Mouse (Mus musculus) MEL (cell line): Measurements from ENCODE around the gene Pla2g2f. TPM values are rescaled to one million over a fixed set of nuclear protein-coding genes. Genes with fewer than 3 reads are reported as not detected.

Source experiments
- DNase-seq: peaks from one replicate; pipeline ENCODE4 v3.0.0; 2011; ENCODE audit warnings: low read depth, low spot score
- H3K27ac ChIP-seq: 2 replicates; pipeline ENCODE4 v1.5.1; 2012; ENCODE audit warnings: low read depth, mild to moderate bottlenecking, control low read depth, low read length, moderate library complexity; ENCODE audit not compliant: control insufficient read depth
- H3K27me3 ChIP-seq, 2 experiments: fragments of 150-350 bp in 1 of 2; sonication (generic) in 1 of 2; 2 replicates each; pipeline ENCODE4 v1.6.1; 2012; ENCODE audit warnings: low read length in 2 of 2, mild to moderate bottlenecking in 2 of 2, improper control_type of control experiment in 1 of 2, moderate library complexity in 1 of 2; ENCODE audit not compliant: insufficient read depth in 2 of 2, control insufficient read depth in 1 of 2
- H3K36me3 ChIP-seq, 2 experiments: 2 replicates each; pipeline ENCODE4 v1.6.1; 2012 to 2014; ENCODE audit warnings: low read length in 2 of 2, improper control_type of control experiment in 1 of 2, inconsistent platforms in 1 of 2, mild to moderate bottlenecking in 1 of 2; ENCODE audit not compliant: insufficient read depth in 2 of 2, control insufficient read depth in 1 of 2
- H3K4me1 ChIP-seq, 2 experiments: fragments of 150-350 bp in 1 of 2; sonication (generic) in 1 of 2; 2 replicates each; pipeline ENCODE4 v1.6.1; 2012; ENCODE audit warnings: low read length in 2 of 2, improper control_type of control experiment in 1 of 2, mild to moderate bottlenecking in 1 of 2; ENCODE audit not compliant: insufficient read depth in 2 of 2, control insufficient read depth in 1 of 2
- H3K4me3 ChIP-seq, 2 experiments: fragments of 150-350 bp in 1 of 2; sonication (generic) in 1 of 2; 2 replicates each; pipeline ENCODE4 v1.5.1; 2012; ENCODE audit warnings: low read depth in 2 of 2, low read length in 2 of 2, mild to moderate bottlenecking in 2 of 2, moderate library complexity in 2 of 2, control low read depth in 1 of 2, improper control_type of control experiment in 1 of 2; ENCODE audit not compliant: control insufficient read depth in 1 of 2, insufficient read depth in 1 of 2
- H3K79me2 ChIP-seq: 2 replicates; pipeline ENCODE4 v1.6.1; 2012; ENCODE audit warnings: mild to moderate bottlenecking, low read length, moderate library complexity; ENCODE audit not compliant: control insufficient read depth, poor library complexity, insufficient read depth
- H3K9ac ChIP-seq: 2 replicates; pipeline ENCODE4 v1.6.1; 2012; ENCODE audit warnings: low read depth, mild to moderate bottlenecking, control low read depth, low read length, moderate library complexity; ENCODE audit not compliant: control insufficient read depth, poor library complexity, severe bottlenecking
- H3K9me3 ChIP-seq: fragments of 150-350 bp; sonication (generic); replicated peaks from 2 replicates; pipeline ENCODE4 v1.6.1; 2012; ENCODE audit warnings: mild to moderate bottlenecking, low read length, improper control_type of control experiment, moderate library complexity; ENCODE audit not compliant: insufficient read depth
- BHLHE40 ChIP-seq: IDR thresholded peaks from 2 replicates; pipeline ENCODE4 v1.6.1; 2012; ENCODE audit warnings: low read depth, mild to moderate bottlenecking, inconsistent platforms, low read length, improper control_type of control experiment, borderline replicate concordance
- CTCF ChIP-seq, 3 experiments: IDR thresholded peaks in 2 of 3; conservative IDR thresholded peaks in 1 of 3; 2 replicates each; pipeline ENCODE4 v1.5.1; 2011 to 2012; ENCODE audit warnings: low read length in 3 of 3, low read depth in 2 of 3, mild to moderate bottlenecking in 2 of 3, improper control_type of control experiment in 1 of 3, inconsistent platforms in 1 of 3, mixed read lengths in 1 of 3, moderate library complexity in 1 of 3; ENCODE audit not compliant: control insufficient read depth in 1 of 3, insufficient read depth in 1 of 3, poor library complexity in 1 of 3, severe bottlenecking in 1 of 3
- E2F4 ChIP-seq: IDR thresholded peaks from 2 replicates; pipeline ENCODE4 v1.6.1; 2011; ENCODE audit warnings: low read depth, low read length, improper control_type of control experiment, borderline replicate concordance
- EP300 ChIP-seq, 2 experiments: IDR thresholded peaks; 2 replicates each; pipeline ENCODE4 v1.6.1; 2011; ENCODE audit warnings: improper control_type of control experiment in 2 of 2, low read length in 2 of 2, low read depth in 1 of 2, mild to moderate bottlenecking in 1 of 2
- JUND ChIP-seq: IDR thresholded peaks from 2 replicates; pipeline ENCODE4 v1.6.1; 2011; ENCODE audit warnings: low read depth, mild to moderate bottlenecking, improper control_type of control experiment, low read length
- KAT2A ChIP-seq: conservative IDR thresholded peaks from 2 replicates; pipeline ENCODE4 v1.6.1; 2012; ENCODE audit warnings: low read depth, low read length, improper control_type of control experiment, inconsistent platforms
- MXI1 ChIP-seq: IDR thresholded peaks from 2 replicates; pipeline ENCODE4 v1.6.1; 2011; ENCODE audit warnings: mild to moderate bottlenecking, low read depth, low read length, improper control_type of control experiment
- MYB ChIP-seq: IDR thresholded peaks from 2 replicates; pipeline ENCODE4 v1.6.1; 2011; ENCODE audit warnings: mild to moderate bottlenecking, low read depth, low read length, improper control_type of control experiment
- NRF1 ChIP-seq: IDR thresholded peaks from 2 replicates; pipeline ENCODE4 v1.6.1; 2014; ENCODE audit warnings: low read depth, mild to moderate bottlenecking, inconsistent platforms, low read length, improper control_type of control experiment, moderate library complexity; ENCODE audit not compliant: poor library complexity, insufficient read depth, severe bottlenecking
- POLR2AphosphoS5 ChIP-seq: IDR thresholded peaks from 2 replicates; pipeline ENCODE4 v1.6.1; 2012; ENCODE audit warnings: low read depth, borderline replicate concordance, mild to moderate bottlenecking, inconsistent platforms, low read length, moderate library complexity, mixed read lengths
- SIN3A ChIP-seq: IDR thresholded peaks from 2 replicates; pipeline ENCODE4 v1.6.1; 2012; ENCODE audit warnings: low read length, improper control_type of control experiment, inconsistent platforms
- TAL1 ChIP-seq: IDR thresholded peaks from 2 replicates; pipeline ENCODE4 v1.6.1; 2012; ENCODE audit warnings: mild to moderate bottlenecking, inconsistent platforms, low read length, moderate library complexity, mixed read lengths
- UBTF ChIP-seq: IDR thresholded peaks from 2 replicates; pipeline ENCODE4 v1.6.1; 2012; ENCODE audit warnings: low read depth, mild to moderate bottlenecking, inconsistent platforms, low read length, improper control_type of control experiment, moderate library complexity, borderline replicate concordance; ENCODE audit not compliant: insufficient read depth
- USF1 ChIP-seq: IDR thresholded peaks from 2 replicates; pipeline ENCODE4 v1.6.1; 2014; ENCODE audit warnings: low read depth, mild to moderate bottlenecking, inconsistent platforms, low read length, improper control_type of control experiment, moderate library complexity
- ZNF384 ChIP-seq: IDR thresholded peaks from 2 replicates; pipeline ENCODE4 v1.6.1; 2012; ENCODE audit warnings: low read depth, mild to moderate bottlenecking, inconsistent platforms, low read length, improper control_type of control experiment
- polyA plus RNA-seq, 2 experiments: library from polyadenylated mRNA; stranded (reverse) in 1 of 2; unstranded in 1 of 2; fragments of >175 nt in 1 of 2; fragments of >200 nt in 1 of 2; gene quantifications; 2 replicates each; pipeline versions ENCODE4 v1.2.1 to v1.2.4; 2012; ENCODE audit warnings: low replicate concordance in 2 of 2, low read depth in 1 of 2; ENCODE audit not compliant: insufficient read length in 2 of 2, insufficient read depth in 1 of 2, missing spikeins in 1 of 2
- total RNA-seq: library from RNA; depleted of rRNA; stranded (reverse); fragments of 300-350 nt; gene quantifications from 2 replicates; pipeline ENCODE4 v1.2.3, GENCODE M21; 2012

Pla2g2f gene
- total and polyA plus RNA-seq, 3 experiments, result not detected

DNA sequence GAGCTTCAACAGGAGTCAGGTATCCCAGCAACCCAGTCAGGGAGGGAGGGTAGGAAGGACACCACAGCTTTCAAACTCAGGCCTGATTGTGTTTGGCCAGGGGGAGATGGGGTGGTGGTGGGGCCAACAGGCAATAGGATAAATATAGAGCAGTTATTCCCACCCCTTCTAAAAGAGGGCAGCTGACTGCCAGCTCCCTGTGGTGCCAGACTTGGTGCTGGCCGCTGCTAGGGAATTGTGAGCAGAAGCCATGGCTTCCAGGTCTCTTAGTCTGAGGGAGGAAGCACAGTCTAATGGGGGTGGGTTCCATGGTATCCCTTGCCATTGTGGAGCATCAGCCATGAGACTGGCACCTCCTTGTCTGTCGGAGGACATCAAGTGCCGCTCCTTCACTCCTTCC, 3.8 kb downstream of the Pla2g2f start:
- TF ChIP-seq USF1 (no peak), KAT2A (no peak), E2F4 (no peak), TAL1 (no peak), MYB (no peak), BHLHE40 (no peak), SIN3A (no peak), EP300 (IDR thresholded peaks at IDR 0.05; ENCODE audit: low read depth in 1 of 2, low read length in 2 of 2) (no peak), NRF1 (no peak), ZNF384 (no peak), UBTF (no peak), MXI1 (no peak)
- H3K27me3 ChIP-seq, result no peaks in the 10 kb centered on the region

DNA sequence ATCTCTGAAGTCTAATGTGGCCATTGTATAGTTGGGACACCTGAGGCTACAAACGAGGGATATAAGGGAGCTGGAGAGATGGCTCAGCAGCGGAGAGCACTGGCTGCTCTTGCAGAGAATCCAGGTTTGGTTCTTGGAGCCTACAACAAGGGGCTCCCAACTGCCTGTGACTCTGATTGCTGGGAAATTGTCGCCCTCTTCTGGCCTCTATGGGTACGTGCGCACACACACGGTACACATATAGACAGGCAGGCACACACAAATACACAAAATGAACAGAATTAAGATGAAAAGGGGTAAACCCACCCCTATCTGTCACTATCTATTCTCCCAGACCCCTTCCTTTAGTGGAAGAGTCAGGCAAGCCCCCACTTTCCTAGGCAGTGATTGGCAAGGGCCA, 4.8 kb downstream of the Pla2g2f start:
- TF ChIP-seq CTCF (IDR thresholded peaks at IDR 0.05 in 2 of 3, conservative IDR thresholded peaks at IDR 0.05 in 1 of 3; ENCODE audit: control insufficient read depth in 1 of 3, insufficient read depth in 1 of 3, low read depth in 2 of 3, low read length in 3 of 3, poor library complexity in 1 of 3, severe bottlenecking in 1 of 3), result 0 out of 6 replicates have a peak, but pooled peaks of 1 of the 3 experiments have one; percentile 2
- no peak for TF ChIP-seq POLR2AphosphoS5
- TF ChIP-seq JUND, result no peak
- Histone ChIP-seq H3K79me2 (no peaks in the 10 kb centered on the region), H3K36me3 (no peaks in the 10 kb centered on the region), H3K4me3 (no peak overlapping the region), H3K9me3 (no peaks in the 10 kb centered on the region), H3K9ac (no peak overlapping the region), H3K27ac (no peak overlapping the region), H3K27me3 (no peaks in the 10 kb centered on the region), H3K4me1 (no peaks in the 10 kb centered on the region)
- no peak for DNase-seq

More for the DNA sequence above, 3.8 kb downstream of the Pla2g2f start:
- Histone ChIP-seq H3K9ac (no peak overlapping the region), H3K9me3 (no peaks in the 10 kb centered on the region), H3K4me3 (no peak overlapping the region), H3K79me2 (no peaks in the 10 kb centered on the region), H3K27ac (no peak overlapping the region), H3K4me1 (no peaks in the 10 kb centered on the region), H3K36me3 (no peaks in the 10 kb centered on the region)
- no peak for DNase-seq
